Mouse (Mus musculus) MEL (cell line): Measurements from ENCODE around the gene Acap1.

Source experiments
- BHLHE40 ChIP-seq: IDR thresholded peaks from 2 replicates; pipeline ENCODE4 v1.6.1; 2012; ENCODE audit warnings: low read depth, mild to moderate bottlenecking, inconsistent platforms, low read length, improper control_type of control experiment, borderline replicate concordance
- CTCF ChIP-seq, 3 experiments: IDR thresholded peaks in 2 of 3; conservative IDR thresholded peaks in 1 of 3; 2 replicates each; pipeline ENCODE4 v1.5.1; 2011 to 2012; ENCODE audit warnings: low read length in 3 of 3, low read depth in 2 of 3, mild to moderate bottlenecking in 2 of 3, improper control_type of control experiment in 1 of 3, inconsistent platforms in 1 of 3, mixed read lengths in 1 of 3, moderate library complexity in 1 of 3; ENCODE audit not compliant: control insufficient read depth in 1 of 3, insufficient read depth in 1 of 3, poor library complexity in 1 of 3, severe bottlenecking in 1 of 3
- HCFC1 ChIP-seq: IDR thresholded peaks from 2 replicates; pipeline ENCODE4 v1.6.1; 2012; ENCODE audit warnings: low read depth, mild to moderate bottlenecking, inconsistent platforms, low read length, improper control_type of control experiment, moderate library complexity
- MAX ChIP-seq: IDR thresholded peaks from 2 replicates; pipeline ENCODE4 v1.6.1; 2011; ENCODE audit warnings: low read length, improper control_type of control experiment
- MXI1 ChIP-seq: IDR thresholded peaks from 2 replicates; pipeline ENCODE4 v1.6.1; 2011; ENCODE audit warnings: mild to moderate bottlenecking, low read depth, low read length, improper control_type of control experiment
- MYB ChIP-seq: IDR thresholded peaks from 2 replicates; pipeline ENCODE4 v1.6.1; 2011; ENCODE audit warnings: mild to moderate bottlenecking, low read depth, low read length, improper control_type of control experiment
- NELFE ChIP-seq: IDR thresholded peaks from 2 replicates; pipeline ENCODE4 v1.6.1; 2011; ENCODE audit warnings: low read depth, low read length, improper control_type of control experiment
- POLR2A ChIP-seq, 2 experiments: IDR thresholded peaks; 2 replicates each; pipeline ENCODE4 v1.6.1; 2011 to 2012; ENCODE audit warnings: low read length in 2 of 2, mild to moderate bottlenecking in 2 of 2, control low read depth in 1 of 2, improper control_type of control experiment in 1 of 2, low read depth in 1 of 2, moderate library complexity in 1 of 2; ENCODE audit not compliant: control insufficient read depth in 1 of 2, insufficient read depth in 1 of 2, poor library complexity in 1 of 2
- RCOR1 ChIP-seq: IDR thresholded peaks from 2 replicates; pipeline ENCODE4 v1.6.1; 2012; ENCODE audit warnings: low read depth, mild to moderate bottlenecking, inconsistent platforms, low read length, improper control_type of control experiment
- TAL1 ChIP-seq: IDR thresholded peaks from 2 replicates; pipeline ENCODE4 v1.6.1; 2012; ENCODE audit warnings: mild to moderate bottlenecking, inconsistent platforms, low read length, moderate library complexity, mixed read lengths
- UBTF ChIP-seq: IDR thresholded peaks from 2 replicates; pipeline ENCODE4 v1.6.1; 2012; ENCODE audit warnings: low read depth, mild to moderate bottlenecking, inconsistent platforms, low read length, improper control_type of control experiment, moderate library complexity, borderline replicate concordance; ENCODE audit not compliant: insufficient read depth
- ZNF384 ChIP-seq: IDR thresholded peaks from 2 replicates; pipeline ENCODE4 v1.6.1; 2012; ENCODE audit warnings: low read depth, mild to moderate bottlenecking, inconsistent platforms, low read length, improper control_type of control experiment

- no peak for TF ChIP-seq POLR2A (IDR thresholded peaks at IDR 0.05; ENCODE audit: control insufficient read depth in 1 of 2, insufficient read depth in 1 of 2, low read depth in 1 of 2, low read length in 2 of 2, poor library complexity in 1 of 2)
- TF ChIP-seq HCFC1 = no peak
- no peak for TF ChIP-seq UBTF
- no peak for TF ChIP-seq CTCF (IDR thresholded peaks at IDR 0.05 in 2 of 3, conservative IDR thresholded peaks at IDR 0.05 in 1 of 3; ENCODE audit: control insufficient read depth in 1 of 3, insufficient read depth in 1 of 3, low read depth in 2 of 3, low read length in 3 of 3, poor library complexity in 1 of 3, severe bottlenecking in 1 of 3)
- no peak for TF ChIP-seq BHLHE40
- no peak for TF ChIP-seq MXI1
- TF ChIP-seq MYB = no peak
- TF ChIP-seq NELFE = no peak
- TF ChIP-seq MAX = no peak
- no peak for TF ChIP-seq ZNF384
- no peak for TF ChIP-seq TAL1
- TF ChIP-seq RCOR1 = no peak
These were observed 11.1 kb downstream of the Acap1 start for GRCm38 (mm10) chr11:69884240-69884639.
